Mouse (Mus musculus) megakaryocyte, adult 5-6 weeks (primary cell): ENCODE data around the gene Nol4l. TPM values are rescaled to one million over a fixed set of nuclear protein-coding genes. Genes with fewer than 3 reads are reported as not detected.
"Not testable (repeated sequence)": the region's sequence is repeated elsewhere in the genome, so short reads cannot be mapped to it uniquely, and the experiment has no call there.

ENCODE experiments used
- ATAC-seq: 2 replicates; pipeline ENCODE4 v1.8.0; 2016; ENCODE audit warnings: mild to moderate bottlenecking, inconsistent platforms; ENCODE audit not compliant: poor library complexity, severe bottlenecking
- total RNA-seq, 2 experiments: library from RNA; stranded (forward) in 1 of 2; stranded (reverse) in 1 of 2; fragments of 153-499, 151-499 nt in 1 of 2; fragments of 221-1000, 200-1000 nt in 1 of 2; gene quantifications; 2 replicates each; pipeline versions ENCODE4 v1.2.3 to v1.2.4; 2015 to 2017

Nol4l gene
- total RNA-seq, 2 experiments from 2014 or later = 0.62 to 2.1 TPM

GRCm38 (mm10) chr2:153423113-153423512 lies 106.7 kb downstream of the Nol4l start:
- no peak for ATAC-seq

- no peak for ATAC-seq
These were observed 107.7 kb downstream of the Nol4l start for GRCm38 (mm10) chr2:153422051-153422450.

GRCm38 (mm10) chr2:153421233-153421632 lies 108.5 kb downstream of the Nol4l start:
- ATAC-seq = no peak

- ATAC-seq = no peak
These were observed 111.4 kb downstream of the Nol4l start for GRCm38 (mm10) chr2:153418381-153418780.

- no peak for ATAC-seq
These were observed 111.9 kb downstream of the Nol4l start for GRCm38 (mm10) chr2:153417841-153418240.

GRCm38 (mm10) chr2:153414607-153415006 lies 115.2 kb downstream of the Nol4l start:
- peak; percentile 61 for ATAC-seq

- ATAC-seq = no peak
These were observed 117.2 kb downstream of the Nol4l start for GRCm38 (mm10) chr2:153412563-153412962.

GRCm38 (mm10) chr2:153411557-153411956 lies 118.2 kb downstream of the Nol4l start:
- ATAC-seq = no peak

- no peak for ATAC-seq
These were observed 120.8 kb downstream of the Nol4l start for GRCm38 (mm10) chr2:153408971-153409370.

GRCm38 (mm10) chr2:153406882-153407281 lies 122.9 kb downstream of the Nol4l start:
- ATAC-seq = no peak

- ATAC-seq = no peak
These were observed 124.9 kb downstream of the Nol4l start for GRCm38 (mm10) chr2:153404882-153405281.

GRCm38 (mm10) chr2:153404062-153404461 lies 125.7 kb downstream of the Nol4l start:
- no peak for ATAC-seq

GRCm38 (mm10) chr2:153399166-153399565 lies 130.6 kb downstream of the Nol4l start:
- no peak for ATAC-seq

GRCm38 (mm10) chr2:153397790-153398515 lies 131.8 kb downstream of the Nol4l start:
- ATAC-seq = no peak

GRCm38 (mm10) chr2:153393045-153393444 lies 136.7 kb downstream of the Nol4l start:
- ATAC-seq = no peak

GRCm38 (mm10) chr2:153389831-153390230 lies 139.9 kb downstream of the Nol4l start:
- no peak for ATAC-seq

GRCm38 (mm10) chr2:153380479-153380878 lies 149.3 kb downstream of the Nol4l start:
- no peak for ATAC-seq

- no peak for ATAC-seq
These were observed 154.4 kb downstream of the Nol4l start for GRCm38 (mm10) chr2:153375380-153375779.

GRCm38 (mm10) chr2:153370871-153371270 lies 158.9 kb downstream of the Nol4l start:
- no peak for ATAC-seq

- ATAC-seq = not testable (repeated sequence)
These were observed 165.2 kb downstream of the Nol4l start for GRCm38 (mm10) chr2:153364531-153364930.

- no peak for ATAC-seq
These were observed 168.6 kb downstream of the Nol4l start for GRCm38 (mm10) chr2:153361101-153361710.
